Mouse (Mus musculus) heart, adult 2 months (tissue): ENCODE results near the gene Atf3. TPM values are rescaled to one million over a fixed set of nuclear protein-coding genes. Genes with fewer than 3 reads are reported as not detected.

Source experiments
- DNase-seq, 2 experiments: peaks; one replicate each; pipeline ENCODE4 v3.0.0; 2021
- H3K27ac ChIP-seq: fragments of 200-600 bp; 2 replicates; pipeline ENCODE4 v1.8.1; 2022
- H3K27me3 ChIP-seq: fragments of 200-500 bp; 2 replicates; pipeline ENCODE4 v1.6.1; 2012; ENCODE audit warnings: mild to moderate bottlenecking, low read length, inconsistent platforms, mixed read lengths; ENCODE audit not compliant: control insufficient read depth, insufficient read depth
- H3K36me3 ChIP-seq: fragments of 200-500 bp; 2 replicates; pipeline ENCODE4 v1.6.1; 2012; ENCODE audit warnings: low read length, inconsistent platforms; ENCODE audit not compliant: control insufficient read depth, insufficient read depth
- H3K4me1 ChIP-seq: fragments of 200-500 bp; 2 replicates; pipeline ENCODE4 v1.6.1; 2011; ENCODE audit warnings: low read length; ENCODE audit not compliant: control insufficient read depth, insufficient read depth
- H3K4me3 ChIP-seq: fragments of 200-600 bp; 2 replicates; pipeline ENCODE4 v1.8.1; 2022
- H3K79me2 ChIP-seq: fragments of 200-500 bp; replicated peaks from 2 replicates; pipeline ENCODE4 v1.6.1; 2012; ENCODE audit warnings: mild to moderate bottlenecking, inconsistent platforms, low read length, moderate library complexity, mixed read lengths; ENCODE audit not compliant: control insufficient read depth, insufficient read depth
- H3K9ac ChIP-seq: fragments of 200-500 bp; 2 replicates; pipeline ENCODE4 v1.6.1; 2012; ENCODE audit warnings: low read depth, mild to moderate bottlenecking, control low read depth, inconsistent platforms, low read length, mixed read lengths
- CTCF ChIP-seq: fragments of 200-600 bp; IDR thresholded peaks from 2 replicates; pipeline ENCODE4 v1.8.1; 2022; ENCODE audit warnings: antibody characterized with exemption, mild to moderate bottlenecking, moderate library complexity
- EP300 ChIP-seq: fragments of 200-500 bp; IDR thresholded peaks from 2 replicates; pipeline ENCODE4 v1.6.1; 2011; ENCODE audit warnings: low read depth, low read length, control low read depth; ENCODE audit not compliant: insufficient read depth
- POLR2A ChIP-seq: fragments of 200-500 bp; IDR thresholded peaks from 2 replicates; pipeline ENCODE4 v1.6.1; 2011; ENCODE audit warnings: mild to moderate bottlenecking, low read depth, low read length, control low read depth; ENCODE audit not compliant: insufficient read depth
- WGBS: fragments of 180-500 bp; shearing (Covaris S2); methylation state at CpG from one replicate; pipeline ENCODE4 v1.1.7; 2018; 5-methylcytosine and 5-hydroxymethylcytosine counted together
- intact Hi-C: fragments of 180-260 bp; cut with DNase I; formaldehyde crosslinking; loops from one replicate; pipeline ENCODE4 v1.15.1; 2025
- polyA plus RNA-seq: library from polyadenylated mRNA; depleted of rRNA; stranded (reverse); fragments of >200 nt; gene quantifications from 2 replicates; pipeline ENCODE4 v1.2.3, GENCODE M21; 2012
- total RNA-seq, 2 experiments: library from RNA; stranded (reverse); gene quantifications; 2 replicates each; pipeline ENCODE4 v1.2.3; 2021

Gene Atf3
- total and polyA plus RNA-seq, 3 experiments: 3.6 to 11.5 (median 11.0) TPM

DNA sequence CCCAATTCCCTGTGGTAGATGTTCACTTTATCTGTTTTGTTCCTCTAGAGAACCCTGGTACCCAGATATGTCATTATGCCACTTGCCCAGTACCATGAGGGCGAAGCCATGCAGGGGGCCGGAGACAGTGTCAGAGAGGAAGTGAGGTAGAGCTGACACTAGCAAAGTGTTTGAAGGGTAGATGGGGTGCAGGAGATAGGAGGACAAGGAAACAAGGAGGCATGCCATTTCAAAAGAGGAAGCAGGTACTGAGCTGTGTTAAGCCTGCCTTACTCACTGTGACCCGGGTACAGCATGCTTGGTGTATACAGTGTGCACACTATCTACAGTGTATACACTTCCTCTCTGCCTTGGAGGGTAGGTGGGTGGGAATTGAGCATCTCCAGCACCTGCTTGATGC lies 32.1 kb upstream of the Atf3 start:
- Histone ChIP-seq H3K27ac (no peak overlapping the region), H3K36me3 (no peaks in the 10 kb centered on the region), H3K27me3 (no peaks in the 10 kb centered on the region), H3K4me3 (no peak overlapping the region), H3K9ac (no peak overlapping the region), H3K79me2 (no peaks in the 10 kb centered on the region), H3K4me1 (peaks cover 1% of the 10 kb centered on the region; the same call in 1 of the 2 replicates)
- 76% methylated on average over 3 of the region's 3 CpGs for WGBS
- intact Hi-C loops: no loop called here
- TF ChIP-seq POLR2A (no peak), CTCF (no peak), EP300 (no peak)
- no peak for DNase-seq

GRCm38 (mm10) chr1:191248423-191248822 lies 30.6 kb upstream of the Atf3 start:
- no peak overlapping the region for H3K4me3 ChIP-seq
- no peaks in the 10 kb centered on the region for H3K27me3 ChIP-seq
- no peak for DNase-seq
- TF ChIP-seq EP300 (no peak), CTCF (no peak), POLR2A (no peak)
- peaks cover 1% of the 10 kb centered on the region; the same call in 1 of the 2 replicates for H3K4me1 ChIP-seq
- no peak overlapping the region for H3K9ac ChIP-seq
- no peak overlapping the region for H3K27ac ChIP-seq
- H3K36me3 ChIP-seq: no peaks in the 10 kb centered on the region
- WGBS: 66% methylated on average over 1 of the region's 1 CpGs
- H3K79me2 ChIP-seq: no peaks in the 10 kb centered on the region
- intact Hi-C loops: no loop called here

GRCm38 (mm10) chr1:191247561-191247960 lies 29.7 kb upstream of the Atf3 start:
- Histone ChIP-seq H3K4me3 (no peak overlapping the region), H3K27me3 (no peaks in the 10 kb centered on the region), H3K4me1 (peaks cover 1% of the 10 kb centered on the region; the same call in 1 of the 2 replicates), H3K36me3 (no peaks in the 10 kb centered on the region), H3K79me2 (no peaks in the 10 kb centered on the region), H3K9ac (no peak overlapping the region), H3K27ac (no peak overlapping the region)
- intact Hi-C loops: no loop called here
- WGBS: 93% methylated on average over 1 of the region's 1 CpGs
- TF ChIP-seq POLR2A: no peak
- no peak for TF ChIP-seq EP300
- no peak for TF ChIP-seq CTCF
- no peak for DNase-seq

DNA sequence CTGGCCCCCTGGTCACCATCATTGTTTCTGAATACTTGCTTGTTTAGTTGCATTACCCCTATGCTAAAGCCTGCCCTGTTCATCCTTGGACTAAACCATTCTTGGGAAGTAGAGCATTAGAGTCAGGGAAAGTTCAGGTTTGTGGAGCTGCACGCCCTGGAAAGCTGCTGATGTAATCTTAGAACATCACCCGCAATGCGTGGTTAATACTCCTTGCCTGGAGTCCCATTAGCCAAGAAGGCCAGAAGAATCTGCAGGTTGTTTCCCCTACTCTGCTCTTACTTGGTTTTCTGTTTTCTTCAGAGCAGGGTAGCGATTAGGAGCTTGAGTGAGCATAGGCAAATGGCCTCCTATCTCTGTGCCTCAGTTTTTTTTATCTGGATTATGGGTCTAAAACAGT lies 26.0 kb upstream of the Atf3 start:
- Histone ChIP-seq H3K36me3 (no peaks in the 10 kb centered on the region), H3K27me3 (no peaks in the 10 kb centered on the region), H3K79me2 (no peaks in the 10 kb centered on the region), H3K4me1 (peaks cover 1% of the 10 kb centered on the region; the same call in 1 of the 2 replicates), H3K4me3 (no peak overlapping the region), H3K27ac (no peak overlapping the region), H3K9ac (no peak overlapping the region)
- DNase-seq: no peak
- TF ChIP-seq POLR2A: no peak
- intact Hi-C loops: no loop called here
- 97% methylated on average over 4 of the region's 4 CpGs for WGBS

DNA sequence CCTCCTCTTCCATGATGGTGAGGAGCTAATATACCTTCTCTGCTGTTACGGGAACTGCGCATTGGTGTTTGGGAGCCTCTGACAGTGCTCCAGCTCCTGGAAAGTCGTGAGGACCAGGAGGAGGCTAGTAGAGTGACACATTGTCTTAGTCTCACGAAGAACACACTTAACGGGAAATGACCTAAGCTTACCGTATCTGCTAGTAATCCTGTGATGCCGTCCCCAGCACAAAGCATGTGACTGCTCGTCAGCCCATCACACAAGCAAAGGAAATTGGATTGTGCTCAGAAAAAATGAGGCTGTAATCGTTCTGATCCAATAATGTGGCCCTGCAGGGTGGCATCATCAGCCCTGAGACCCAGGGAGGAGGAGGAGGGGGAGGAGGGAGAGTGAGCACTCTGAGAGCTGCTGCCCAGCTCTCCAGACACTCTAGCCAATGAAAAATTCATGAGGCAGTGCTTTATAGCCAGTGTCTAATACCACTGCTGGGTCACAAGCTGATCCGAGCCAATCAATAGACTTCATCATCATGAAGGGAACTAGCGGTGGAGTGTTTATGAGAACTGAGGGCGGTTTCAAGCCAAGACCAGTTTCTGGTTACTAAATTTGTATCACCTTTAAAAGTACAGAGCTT lies 24.3 kb upstream of the Atf3 start:
- Histone ChIP-seq H3K79me2 (no peaks in the 10 kb centered on the region), H3K9ac (no peak overlapping the region), H3K27ac (no peak overlapping the region), H3K36me3 (no peaks in the 10 kb centered on the region), H3K27me3 (no peaks in the 10 kb centered on the region), H3K4me1 (no peaks in the 10 kb centered on the region), H3K4me3 (no peak overlapping the region)
- intact Hi-C loops: no loop called here
- 59% methylated on average over 12 of the region's 12 CpGs for WGBS
- TF ChIP-seq POLR2A (no peak), EP300 (no peak), CTCF (no peak)
- DNase-seq: no peak

DNA sequence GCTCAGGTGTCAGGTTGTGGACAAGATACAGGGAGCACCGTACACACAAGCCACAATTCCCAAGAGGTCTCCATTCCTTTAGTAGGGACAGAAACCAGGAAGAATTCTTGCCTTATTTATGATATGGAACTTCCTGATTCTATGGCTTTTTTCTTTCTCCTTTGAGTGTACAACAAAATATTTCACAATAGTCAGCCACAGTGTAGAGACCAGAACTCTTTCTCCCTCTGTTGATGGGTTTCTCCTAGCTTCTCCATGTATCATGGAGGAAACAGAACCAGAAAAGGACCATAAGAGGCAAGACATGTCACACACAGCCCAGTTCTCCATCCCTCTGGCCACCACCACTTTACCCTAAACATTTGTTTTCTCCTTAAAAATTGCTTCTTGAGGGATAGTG lies 23.7 kb upstream of the Atf3 start:
- Histone ChIP-seq H3K27me3 (no peaks in the 10 kb centered on the region), H3K79me2 (no peaks in the 10 kb centered on the region), H3K4me3 (no peak overlapping the region), H3K9ac (no peak overlapping the region), H3K27ac (no peak overlapping the region), H3K36me3 (no peaks in the 10 kb centered on the region), H3K4me1 (no peaks in the 10 kb centered on the region)
- TF ChIP-seq CTCF (no peak), POLR2A (no peak), EP300 (no peak)
- DNase-seq: no peak
- WGBS: 62% methylated on average over 1 of the region's 1 CpGs
- intact Hi-C loops: no loop called here
